Mouse (Mus musculus): ENCODE measurements around the gene Olfr1396. TPM values are rescaled to one million over a fixed set of nuclear protein-coding genes. Genes with fewer than 3 reads are reported as not detected.
A peak's percentile ranks its signal among the peaks of the same experiment; 100 is the strongest.

Olfr1396 gene
- polyA plus RNA-seq, 1 experiment: 0.41 TPM

- no peak for DNase-seq (ENCODE audit: low read depth in 1 of 2, low spot score in 2 of 2)
- no peak overlapping the region for H3K4me3 ChIP-seq (ENCODE audit: extremely low read depth, insufficient read depth, insufficient read length)
- H3K4me1 ChIP-seq (ENCODE audit: control insufficient read depth, insufficient read depth, insufficient read length): no peaks in the 10 kb centered on the region
- WGBS: 91% methylated on average over 6 of the region's 6 CpGs
- H3K36me3 ChIP-seq (ENCODE audit: control insufficient read depth, insufficient read depth, low read length): no peaks in the 10 kb centered on the region
- TF ChIP-seq POLR2A (IDR thresholded peaks at IDR 0.05; ENCODE audit: low read depth, low read length) (no peak), CTCF (IDR thresholded peaks at IDR 0.05; ENCODE audit: extremely low read depth, insufficient read depth, insufficient read length, insufficient replicate concordance) (no peak)
- H3K27me3 ChIP-seq (ENCODE audit: control insufficient read depth, insufficient read depth, low read length): no peaks in the 10 kb centered on the region
- H3K27ac ChIP-seq (ENCODE audit: insufficient read depth, low read length): no peak overlapping the region
Observed at GRCm38 (mm10) chr11:49112624-49113219, 2.0 kb downstream of the Olfr1396 start.

- no peak overlapping the region for H3K27ac ChIP-seq (ENCODE audit: insufficient read depth, low read length)
- H3K4me1 ChIP-seq (ENCODE audit: control insufficient read depth, insufficient read depth, insufficient read length): no peaks in the 10 kb centered on the region
- TF ChIP-seq CTCF (IDR thresholded peaks at IDR 0.05; ENCODE audit: extremely low read depth, insufficient read depth, insufficient read length, insufficient replicate concordance): no peak
- DNase-seq (ENCODE audit: low read depth in 1 of 2, low spot score in 2 of 2): no peak
- no peaks in the 10 kb centered on the region for H3K36me3 ChIP-seq (ENCODE audit: control insufficient read depth, insufficient read depth, low read length)
- H3K4me3 ChIP-seq (ENCODE audit: extremely low read depth, insufficient read depth, insufficient read length): no peak overlapping the region
- H3K27me3 ChIP-seq (ENCODE audit: control insufficient read depth, insufficient read depth, low read length): no peaks in the 10 kb centered on the region
- 84% methylated on average over 1 of the region's 1 CpGs for WGBS
Observed at GRCm38 (mm10) chr11:49111000-49111399, 3.7 kb downstream of the Olfr1396 start.

- H3K27ac ChIP-seq (ENCODE audit: insufficient read depth, low read length): no peak overlapping the region
- H3K27me3 ChIP-seq (ENCODE audit: control insufficient read depth, insufficient read depth, low read length): no peaks in the 10 kb centered on the region
- H3K36me3 ChIP-seq (ENCODE audit: control insufficient read depth, insufficient read depth, low read length): no peaks in the 10 kb centered on the region
- no peaks in the 10 kb centered on the region for H3K4me1 ChIP-seq (ENCODE audit: control insufficient read depth, insufficient read depth, insufficient read length)
- no peak overlapping the region for H3K4me3 ChIP-seq (ENCODE audit: extremely low read depth, insufficient read depth, insufficient read length)
- TF ChIP-seq POLR2A (IDR thresholded peaks at IDR 0.05; ENCODE audit: low read depth, low read length): no peak
- peak; percentile 37; the same call in 1 of the 2 replicates for TF ChIP-seq CTCF (IDR thresholded peaks at IDR 0.05; ENCODE audit: extremely low read depth, insufficient read depth, insufficient read length, insufficient replicate concordance)
- WGBS: 45% methylated on average over 1 of the region's 1 CpGs
- peak; percentile 30 to 33 for DNase-seq (ENCODE audit: low read depth in 1 of 2, low spot score in 2 of 2)
Observed at GRCm38 (mm10) chr11:49108833-49109232, 5.8 kb downstream of the Olfr1396 start.

GRCm38 (mm10) chr11:49107650-49108537 lies 6.8 kb downstream of the Olfr1396 start:
- no peaks in the 10 kb centered on the region for H3K27me3 ChIP-seq (ENCODE audit: control insufficient read depth, insufficient read depth, low read length)
- no peak overlapping the region for H3K4me3 ChIP-seq (ENCODE audit: extremely low read depth, insufficient read depth, insufficient read length)
- no peak for TF ChIP-seq CTCF (IDR thresholded peaks at IDR 0.05; ENCODE audit: extremely low read depth, insufficient read depth, insufficient read length, insufficient replicate concordance)
- TF ChIP-seq POLR2A (IDR thresholded peaks at IDR 0.05; ENCODE audit: low read depth, low read length): no peak
- no peaks in the 10 kb centered on the region for H3K36me3 ChIP-seq (ENCODE audit: control insufficient read depth, insufficient read depth, low read length)
- no peak for DNase-seq (ENCODE audit: low read depth in 1 of 2, low spot score in 2 of 2)
- no peak overlapping the region for H3K27ac ChIP-seq (ENCODE audit: insufficient read depth, low read length)
- 76% methylated on average over 10 of the region's 10 CpGs for WGBS
- no peaks in the 10 kb centered on the region for H3K4me1 ChIP-seq (ENCODE audit: control insufficient read depth, insufficient read depth, insufficient read length)

DNA sequence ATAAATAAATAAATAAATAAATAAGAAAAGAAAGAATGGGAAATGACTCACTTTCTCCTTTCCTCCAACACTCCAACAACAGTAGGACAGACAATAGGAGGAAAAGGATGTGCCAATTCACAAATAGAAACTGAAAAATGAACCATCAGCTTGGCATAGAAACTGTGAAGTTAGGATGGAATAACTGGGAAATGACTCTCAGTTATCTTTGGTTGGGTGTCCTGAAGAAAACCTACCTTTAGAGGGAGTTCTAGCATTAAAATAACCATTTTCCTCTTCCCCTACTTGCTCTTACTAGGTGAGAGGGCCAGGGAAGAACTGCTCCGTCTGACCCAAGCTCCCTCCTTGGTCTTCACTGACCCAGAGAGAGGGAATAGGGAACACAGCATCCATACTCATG lies 8.9 kb downstream of the Olfr1396 start:
- H3K36me3 ChIP-seq (ENCODE audit: control insufficient read depth, insufficient read depth, low read length): no peaks in the 10 kb centered on the region
- no peaks in the 10 kb centered on the region for H3K27me3 ChIP-seq (ENCODE audit: control insufficient read depth, insufficient read depth, low read length)
- no peak for DNase-seq (ENCODE audit: low read depth in 1 of 2, low spot score in 2 of 2)
- no peak for TF ChIP-seq CTCF (IDR thresholded peaks at IDR 0.05; ENCODE audit: extremely low read depth, insufficient read depth, insufficient read length, insufficient replicate concordance)
- 70% methylated on average over 1 of the region's 1 CpGs for WGBS
- no peak overlapping the region for H3K4me3 ChIP-seq (ENCODE audit: extremely low read depth, insufficient read depth, insufficient read length)
- H3K27ac ChIP-seq (ENCODE audit: insufficient read depth, low read length): no peak overlapping the region
- peaks cover 8% of the 10 kb centered on the region; the same call in 1 of the 2 replicates for H3K4me1 ChIP-seq (ENCODE audit: control insufficient read depth, insufficient read depth, insufficient read length)

GRCm38 (mm10) chr11:49103047-49103693 lies 11.5 kb downstream of the Olfr1396 start:
- Histone ChIP-seq H3K27ac (ENCODE audit: insufficient read depth, low read length) (0 out of 2 replicates have a peak overlapping the region, but pooled peaks have one; percentile 26), H3K36me3 (ENCODE audit: control insufficient read depth, insufficient read depth, low read length) (no peaks in the 10 kb centered on the region), H3K4me3 (ENCODE audit: extremely low read depth, insufficient read depth, insufficient read length) (no peak overlapping the region), H3K27me3 (ENCODE audit: control insufficient read depth, insufficient read depth, low read length) (no peaks in the 10 kb centered on the region), H3K4me1 (ENCODE audit: control insufficient read depth, insufficient read depth, insufficient read length) (peaks cover 12% of the 10 kb centered on the region; the same call in 1 of the 2 replicates)
- DNase-seq (ENCODE audit: low read depth in 1 of 2, low spot score in 2 of 2): peak; percentile 67 to 89
- TF ChIP-seq CTCF (IDR thresholded peaks at IDR 0.05; ENCODE audit: extremely low read depth, insufficient read depth, insufficient read length, insufficient replicate concordance): peak; percentile 80; the same call in 1 of the 2 replicates
- TF ChIP-seq POLR2A (IDR thresholded peaks at IDR 0.05; ENCODE audit: low read depth, low read length): no peak
- 24% methylated on average over 8 of the region's 8 CpGs for WGBS
